Mouse (Mus musculus) midbrain, postnatal 0 days (tissue): Measurements from ENCODE around the gene Pou6f1. TPM values are rescaled to one million over a fixed set of nuclear protein-coding genes. Genes with fewer than 3 reads are reported as not detected.
"Not testable (repeated sequence)": the region's sequence is repeated elsewhere in the genome, so short reads cannot be mapped to it uniquely, and the experiment has no call there.

Experiments
- ATAC-seq: fragments of 200-750 bp; cut with Nextera tagmentation; 2 replicates; pipeline ENCODE4 v1.8.0; 2017; ENCODE audit warnings: moderate number of reproducible peaks, mild to moderate bottlenecking, moderate TSS enrichment, moderate library complexity; ENCODE audit not compliant: low FRiP score
- DNase-seq: peaks from one replicate; pipeline ENCODE4 v3.0.0-alpha.2; 2015; ENCODE audit warnings: low spot score
- H3K27ac ChIP-seq: fragments of 300-500 bp; sonication (generic); 2 replicates; pipeline ENCODE4 v1.5.1; 2014; ENCODE audit warnings: low read depth, mild to moderate bottlenecking, low read length, mixed read lengths
- H3K27me3 ChIP-seq: fragments of 300-500 bp; sonication (generic); 2 replicates; pipeline ENCODE4 v1.6.1; 2014; ENCODE audit warnings: low read length, control low read depth, mixed read lengths; ENCODE audit not compliant: insufficient read depth
- H3K36me3 ChIP-seq: fragments of 300-500 bp; sonication (generic); 2 replicates; pipeline ENCODE4 v1.6.1; 2014; ENCODE audit warnings: low read length, control low read depth, mixed read lengths; ENCODE audit not compliant: insufficient read depth
- H3K4me1 ChIP-seq: fragments of 300-500 bp; sonication (generic); 2 replicates; pipeline ENCODE4 v1.6.1; 2014; ENCODE audit warnings: mild to moderate bottlenecking, control low read depth, antibody characterized with exemption, low read length, mixed read lengths; ENCODE audit not compliant: insufficient read depth
- H3K4me2 ChIP-seq: fragments of 300-500 bp; sonication (generic); 2 replicates; pipeline ENCODE4 v1.6.1; 2014; ENCODE audit warnings: low read depth, mild to moderate bottlenecking, low read length, mixed read lengths; ENCODE audit not compliant: poor library complexity, severe bottlenecking
- H3K4me3 ChIP-seq: fragments of 300-500 bp; sonication (generic); 2 replicates; pipeline ENCODE4 v1.5.1; 2014; ENCODE audit warnings: low read depth, mild to moderate bottlenecking, low read length, moderate library complexity
- H3K9ac ChIP-seq: fragments of 300-500 bp; sonication (generic); replicated peaks from 2 replicates; pipeline ENCODE4 v1.6.1; 2014; ENCODE audit warnings: mild to moderate bottlenecking, low read length, moderate library complexity, mixed read lengths; ENCODE audit not compliant: poor library complexity, severe bottlenecking
- H3K9me3 ChIP-seq: fragments of 300-500 bp; sonication (generic); 2 replicates; pipeline ENCODE4 v1.6.1; 2016; ENCODE audit warnings: low read length, control low read depth
- CTCF ChIP-seq: IDR thresholded peaks from 2 replicates; pipeline ENCODE4 v1.5.1; 2016; ENCODE audit warnings: antibody characterized with exemption, mild to moderate bottlenecking
- WGBS: fragments of 180-500 bp; shearing (Covaris S2); extraction: QIAGEN DNeasy Blood & Tissue Kit; methylation state at CpG from one replicate; pipeline ENCODE4 v1.1.7; 2014; 5-methylcytosine and 5-hydroxymethylcytosine counted together
- polyA plus RNA-seq: library from polyadenylated mRNA; unstranded; fragments of >200 nt; fragmentation: Nextera tagmentation; extraction: Ambion mirVana; gene quantifications from 2 replicates; pipeline ENCODE4 v1.2.1, GENCODE M21; 2015
- total RNA-seq: library from RNA; depleted of rRNA; stranded (reverse); fragments of >200 nt; gene quantifications from 2 replicates; pipeline ENCODE4 v1.2.3, GENCODE M21; 2014

The Pou6f1 gene
- total and polyA plus RNA-seq, 2 experiments from 2014 or later = 30.6 to 111 TPM

DNA sequence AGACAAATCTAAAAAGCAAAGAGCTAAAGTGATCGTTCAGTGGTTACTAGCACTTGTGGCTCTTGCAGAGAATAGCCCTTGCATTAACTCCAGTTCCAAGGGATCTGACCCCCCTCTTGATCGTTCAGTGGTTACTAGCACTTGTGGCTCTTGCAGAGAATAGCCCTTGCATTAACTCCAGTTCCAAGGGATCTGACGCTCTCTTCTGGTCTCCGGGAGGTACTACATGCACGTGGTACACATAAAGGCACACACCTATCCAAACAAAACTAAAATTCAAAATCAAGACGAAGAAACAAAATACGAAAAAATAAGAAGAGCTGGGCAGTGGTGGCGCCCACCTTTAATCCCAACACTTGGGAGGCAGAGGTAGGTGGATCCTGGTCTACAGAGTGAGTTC lies 6.9 kb upstream of the Pou6f1 start:
- H3K4me3 ChIP-seq, H3K4me1 ChIP-seq, H3K36me3 ChIP-seq, H3K9me3 ChIP-seq, ATAC-seq, DNase-seq, H3K9ac ChIP-seq, H3K27ac ChIP-seq, H3K27me3 ChIP-seq, H3K4me2 ChIP-seq: not testable (repeated sequence)
- WGBS = 93% methylated on average over 8 of the region's 8 CpGs
- TF ChIP-seq CTCF = peak; percentile 21; the same call in 1 of the 2 replicates

- Histone ChIP-seq H3K27ac (no peak overlapping the region), H3K27me3 (no peaks in the 10 kb centered on the region), H3K36me3 (no peaks in the 10 kb centered on the region), H3K4me3 (no peak overlapping the region), H3K9me3 (no peaks in the 10 kb centered on the region), H3K9ac (no peak overlapping the region), H3K4me1 (no peaks in the 10 kb centered on the region; the same call in 1 of the 2 replicates), H3K4me2 (no peak overlapping the region)
- no peak for ATAC-seq
- no peak for DNase-seq
- WGBS = 65% methylated on average over 3 of the region's 3 CpGs
- no peak for TF ChIP-seq CTCF
Measured at GRCm38 (mm10) chr15:100601669-100602068, 1.9 kb upstream of the Pou6f1 start.

DNA sequence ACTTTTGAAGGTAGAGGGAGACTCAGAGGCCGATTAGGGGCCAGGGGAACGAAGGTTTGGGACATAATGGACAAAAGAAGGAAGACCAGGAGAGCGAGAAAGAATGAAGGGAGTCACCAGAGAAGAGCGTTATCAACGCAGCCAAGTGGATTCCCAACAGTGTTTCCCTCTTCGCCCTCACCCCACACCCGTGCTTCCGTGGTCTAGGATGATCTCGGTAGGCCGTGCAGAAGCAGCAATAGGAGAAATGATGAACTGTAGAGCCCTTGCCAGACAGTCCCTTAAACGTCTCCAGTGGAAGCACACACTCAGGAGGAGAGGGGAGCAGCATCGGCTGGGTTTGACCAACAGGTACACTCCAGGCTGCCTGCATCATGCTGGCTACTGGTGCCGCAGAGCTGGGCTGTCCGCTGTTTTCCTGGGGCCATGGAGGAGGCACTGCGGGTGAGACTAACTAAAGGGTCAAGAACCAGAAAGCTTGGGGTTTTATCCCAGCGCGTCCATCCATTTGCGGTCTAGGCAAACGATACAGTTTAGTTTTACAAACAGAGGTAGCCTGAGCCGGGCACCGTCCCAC lies 1.0 kb upstream of the Pou6f1 start:
- Histone ChIP-seq H3K9me3 (no peaks in the 10 kb centered on the region), H3K4me2 (peak overlapping the region; percentile 80), H3K4me1 (no peaks in the 10 kb centered on the region; the same call in 1 of the 2 replicates), H3K4me3 (peak overlapping the region; percentile 85; the same call in 1 of the 2 replicates), H3K27ac (no peak overlapping the region; the same call in 1 of the 2 replicates), H3K9ac (0 out of 2 replicates have a peak overlapping the region, but pooled peaks have one; percentile 99), H3K27me3 (no peaks in the 10 kb centered on the region), H3K36me3 (no peaks in the 10 kb centered on the region)
- 21% methylated on average over 21 of the region's 21 CpGs for WGBS
- TF ChIP-seq CTCF = no peak
- ATAC-seq (no peak), DNase-seq (no peak)

- under 1% methylated on average over 33 of the region's 35 CpGs for WGBS
- peak; percentile 76 for TF ChIP-seq CTCF
- peak; percentile 93 for DNase-seq
- Histone ChIP-seq H3K4me3 (peak overlapping the region; percentile 85), H3K27me3 (no peaks in the 10 kb centered on the region), H3K27ac (peak overlapping the region; percentile 83), H3K36me3 (no peaks in the 10 kb centered on the region), H3K9ac (peak overlapping the region; percentile 99), H3K4me2 (peak overlapping the region; percentile 80), H3K4me1 (no peaks in the 10 kb centered on the region; the same call in 1 of the 2 replicates), H3K9me3 (no peaks in the 10 kb centered on the region)
- ATAC-seq = peak; percentile 85
Measured at GRCm38 (mm10) chr15:100600047-100600695, 387 bp upstream of the Pou6f1 start.

DNA sequence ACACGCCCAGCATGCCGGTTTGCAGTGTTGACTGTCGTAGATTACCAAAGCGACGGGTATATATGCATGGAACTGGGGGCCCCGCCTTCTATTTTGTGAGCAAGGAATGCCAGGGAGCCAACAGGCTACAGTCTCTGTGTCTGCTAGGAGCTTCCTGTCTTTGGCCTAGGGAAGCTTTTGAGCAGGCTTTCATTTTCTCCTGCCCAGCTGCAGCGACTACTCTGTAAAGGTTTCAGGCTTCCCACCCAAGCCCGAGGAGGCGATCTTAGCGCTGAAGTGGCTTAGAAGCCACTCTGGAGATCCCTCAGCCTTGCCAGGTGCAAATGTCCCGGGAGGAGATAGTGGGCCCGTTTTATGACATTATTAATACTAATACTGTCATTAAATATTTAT lies 905 bp downstream of the Pou6f1 start:
- Histone ChIP-seq H3K36me3 (no peaks in the 10 kb centered on the region), H3K9ac (peak overlapping the region; percentile 99), H3K27ac (peak overlapping the region; percentile 83), H3K27me3 (no peaks in the 10 kb centered on the region), H3K4me2 (peak overlapping the region; percentile 80), H3K4me3 (peak overlapping the region; percentile 85), H3K4me1 (no peaks in the 10 kb centered on the region), H3K9me3 (no peaks in the 10 kb centered on the region)
- no peak for TF ChIP-seq CTCF
- peak; percentile 25; the same call in 1 of the 2 replicates for ATAC-seq
- WGBS = under 1% methylated on average over 12 of the region's 12 CpGs
- DNase-seq = peak; percentile 70

DNA sequence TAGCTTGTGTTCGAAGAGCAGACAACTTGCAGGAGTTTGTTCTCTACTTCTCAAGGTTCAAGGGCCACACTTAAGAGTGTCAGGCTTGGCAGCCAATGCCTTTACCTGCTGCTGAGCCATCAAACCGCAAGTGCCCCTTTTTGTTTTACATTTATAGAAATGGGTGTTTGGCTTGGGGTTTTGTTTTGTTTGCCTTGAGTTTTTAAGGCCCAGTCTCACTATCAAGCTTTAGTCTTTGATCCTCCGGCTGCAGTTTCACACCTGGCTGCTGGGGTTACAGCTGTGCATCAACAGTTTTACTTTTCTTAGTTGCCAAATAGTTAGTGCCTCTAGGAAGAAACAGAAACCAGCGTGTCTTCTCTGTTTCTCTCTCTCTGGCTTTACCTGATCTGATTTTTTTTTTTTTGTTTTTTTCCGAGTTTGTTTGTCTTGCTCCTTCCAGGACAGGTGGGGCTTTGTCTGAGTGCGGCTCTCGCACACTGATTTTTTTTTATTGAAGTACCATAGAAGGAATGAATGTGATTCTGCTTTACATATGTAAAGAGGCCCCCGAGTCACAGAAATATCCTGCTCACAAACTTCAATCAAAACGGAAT lies 1.4 kb downstream of the Pou6f1 start:
- Histone ChIP-seq H3K9ac (peak overlapping the region; percentile 99), H3K9me3 (no peaks in the 10 kb centered on the region), H3K27ac (peak overlapping the region; percentile 83), H3K4me1 (no peaks in the 10 kb centered on the region), H3K27me3 (no peaks in the 10 kb centered on the region), H3K36me3 (no peaks in the 10 kb centered on the region), H3K4me2 (peak overlapping the region; percentile 80), H3K4me3 (peak overlapping the region; percentile 85)
- no peak for TF ChIP-seq CTCF
- DNase-seq (no peak), ATAC-seq (no peak)
- whole genome bisulfite sequencing = 25% methylated on average over 9 of the region's 9 CpGs
